In the genomic region with DNA sequence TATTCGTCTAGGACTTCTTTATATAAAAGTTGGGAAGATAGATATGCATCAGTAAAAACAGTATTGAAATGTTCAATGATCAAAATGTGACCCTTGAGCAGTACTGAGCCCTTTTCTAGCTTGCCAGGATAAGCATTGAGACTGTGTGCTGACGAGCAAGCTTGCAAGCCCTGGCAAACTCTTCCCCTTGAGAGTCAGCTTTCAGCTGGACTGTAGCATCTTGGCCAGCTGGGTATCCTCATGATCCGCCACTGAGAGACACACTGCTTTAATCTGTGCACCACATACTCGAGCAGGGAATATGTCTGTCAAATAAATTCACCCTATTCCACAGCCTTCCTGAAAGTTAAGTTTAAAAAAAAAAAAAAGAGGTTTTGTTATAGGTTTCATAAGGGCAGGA, we compare ENCODE assay signal across 15 mouse cellular contexts.
"Had no signal": no experiment of that assay in that cellular context is flagged by ENCODE, and none has a peak within 500 bp of the region (broad histone marks: within the 10 kb centered on the region; RNA-seq: fewer than 3 reads in every experiment).

No protein-coding gene starts in this region.

- H3K4me2 ChIP-seq: kidney, embryonic 15.5 days; limb, embryonic 12.5 days; midbrain, embryonic 11.5 days; midbrain, embryonic 15.5 days; neural tube, embryonic 12.5 days had no signal

- H3K9me3 ChIP-seq: kidney, embryonic 15.5 days; limb, embryonic 12.5 days; megakaryocyte, embryonic 14.5 days; midbrain, embryonic 15.5 days; neural tube, embryonic 12.5 days had no signal

- H3K27ac ChIP-seq: kidney, embryonic 15.5 days; left cerebral cortex, adult 2 months; limb, embryonic 12.5 days; liver, embryonic 14.5 days; macrophage; midbrain, embryonic 15.5 days; neural tube, embryonic 12.5 days; stomach, postnatal 0 days had no signal

- H3K9ac ChIP-seq: kidney, embryonic 15.5 days; limb, embryonic 12.5 days; liver, embryonic 14.5 days; midbrain, embryonic 15.5 days; neural tube, embryonic 12.5 days had no signal

- DNase-seq: kidney, postnatal 25 days; liver; lung, adult 2 months; lung, postnatal 10 days; thymus, postnatal 4 days had no signal

- H3K4me1 ChIP-seq: kidney, embryonic 15.5 days; limb, embryonic 12.5 days; megakaryocyte, embryonic 14.5 days; midbrain, embryonic 15.5 days; neural tube, embryonic 12.5 days had no signal

- H3K4me3 ChIP-seq: kidney, embryonic 15.5 days; left cerebral cortex, adult 2 months; limb, embryonic 12.5 days; megakaryocyte, embryonic 14.5 days; midbrain, embryonic 15.5 days; neural tube, embryonic 12.5 days had no signal

- H3K36me3 ChIP-seq: kidney, embryonic 15.5 days; limb, embryonic 12.5 days; midbrain, embryonic 15.5 days; neural tube, embryonic 12.5 days had no signal

- ATAC-seq: midbrain, embryonic 15.5 days had no signal

- H3K27me3 ChIP-seq: kidney, embryonic 15.5 days; limb, embryonic 12.5 days; megakaryocyte, embryonic 14.5 days; midbrain, embryonic 15.5 days; neural tube, embryonic 12.5 days had no signal
